Mouse (Mus musculus) spleen, adult 2 months (tissue): ENCODE data around the gene Pdgfc.

Experiments used
- CTCF ChIP-seq: fragments of 200-500 bp; IDR thresholded peaks from 2 replicates; pipeline ENCODE4 v1.5.1; 2011; ENCODE audit warnings: mild to moderate bottlenecking, inconsistent platforms; ENCODE audit not compliant: insufficient read depth, insufficient read length, insufficient replicate concordance; ENCODE audit errors: extremely low read depth
- POLR2A ChIP-seq: fragments of 200-500 bp; IDR thresholded peaks from 2 replicates; pipeline ENCODE4 v1.6.1; 2011; ENCODE audit warnings: low read depth, low read length, inconsistent platforms

- TF ChIP-seq CTCF (no peak), POLR2A (no peak)
Measured at GRCm38 (mm10) chr3:81054074-81054473, 17.9 kb downstream of the Pdgfc start.
